Mouse (Mus musculus): ENCODE measurements around the gene Rnf121.

- peak; percentile 92 for TF ChIP-seq CTCF (IDR thresholded peaks at IDR 0.05; ENCODE audit: insufficient read depth, low read length)
- TF ChIP-seq POLR2A (IDR thresholded peaks at IDR 0.05; ENCODE audit: borderline replicate concordance, extremely low read depth, low read depth, low read length), result no peak
Measured at GRCm38 (mm10) chr7:101998194-101998927, 66.9 kb downstream of the Rnf121 start.

Data from lung, adult 2 months (tissue).